Mouse (Mus musculus): ENCODE measurements at regions not wholly inside any gene's neighbourhood (a gene's known extent, or its start where the extent isn't known, plus 50 kb on each side); places are given as distances from the start of the nearest gene placed in this dataset.

DNA sequence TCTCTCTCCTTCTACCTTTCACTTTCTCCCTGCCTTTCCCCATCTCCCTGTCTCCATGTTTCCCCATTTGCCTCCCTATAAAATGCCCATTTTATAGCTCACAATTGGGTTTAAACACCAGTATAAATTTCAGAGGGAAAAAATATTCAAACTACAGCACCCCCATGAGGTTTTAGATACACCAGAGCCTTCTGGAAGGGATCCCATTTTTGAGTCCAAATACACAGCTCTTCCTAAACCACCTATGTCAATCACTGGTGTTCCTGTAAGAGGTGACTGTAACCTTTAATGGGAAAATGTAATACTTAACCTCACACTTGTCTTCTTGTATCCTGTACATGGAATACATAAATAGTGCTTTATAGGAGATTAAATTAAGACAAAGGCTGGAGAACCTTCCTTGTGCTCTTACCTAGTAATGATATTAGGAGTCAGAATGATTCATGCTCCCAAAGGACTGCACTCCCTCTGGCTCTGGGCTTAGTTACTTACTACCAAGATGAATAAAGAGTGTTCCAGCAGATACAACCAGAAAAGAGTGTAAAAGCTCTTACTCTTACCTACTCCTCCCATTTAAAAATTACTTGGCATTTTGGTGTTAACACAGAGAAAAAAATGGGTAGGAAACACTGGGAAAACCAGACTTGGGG lies 538.7 kb upstream of the Cdh11 start:
- Histone ChIP-seq H3K4me3 (ENCODE audit: insufficient read depth in 1 of 2, low read depth in 1 of 2, low read length in 2 of 2, poor library complexity in 1 of 2, severe bottlenecking in 1 of 2) (no peak overlapping the region), H3K9me3 (ENCODE audit: control insufficient read depth, insufficient read depth, low read depth, low read length) (no peaks in the 10 kb centered on the region), H3K27ac (ENCODE audit: insufficient read depth, low read depth, low read length, poor library complexity, severe bottlenecking) (no peak overlapping the region), H3K9ac (ENCODE audit: insufficient read depth, low read depth, low read length, poor library complexity, severe bottlenecking) (no peak overlapping the region), H3K4me1 (ENCODE audit: control insufficient read depth in 2 of 2, insufficient read depth in 2 of 2, low read length in 2 of 2, poor library complexity in 1 of 2) (no peaks in the 10 kb centered on the region), H3K36me3 (ENCODE audit: control insufficient read depth, insufficient read depth, low read length, poor library complexity, severe bottlenecking) (no peaks in the 10 kb centered on the region)
- in situ Hi-C loops (cut with MboI; ENCODE audit: low sequenced_read_pairs in 2 of 2, unreplicated experiment in 2 of 2) = no loop called here
- no peak for TF ChIP-seq ZNF384 (IDR thresholded peaks at IDR 0.05; ENCODE audit: low read depth, low read length)
- TF ChIP-seq ZC3H11A (IDR thresholded peaks at IDR 0.05; ENCODE audit: borderline replicate concordance, low read depth, low read length) = no peak
- TF ChIP-seq CHD2 (IDR thresholded peaks at IDR 0.05; ENCODE audit: low read depth, low read length) = no peak
- no peak for TF ChIP-seq MAFK (IDR thresholded peaks at IDR 0.05; ENCODE audit: insufficient read depth, low read depth, low read length)
- TF ChIP-seq HCFC1 (IDR thresholded peaks at IDR 0.05; ENCODE audit: borderline replicate concordance, insufficient read depth, low read length) = no peak
- DNase-seq (ENCODE audit: low read depth, low spot score) = no peak

GRCm38 (mm10) chr8:103331415-103331814 lies 546.0 kb upstream of the Cdh11 start:
- no peak overlapping the region for H3K4me3 ChIP-seq (ENCODE audit: insufficient read depth in 1 of 2, low read depth in 1 of 2, low read length in 2 of 2, poor library complexity in 1 of 2, severe bottlenecking in 1 of 2)
- TF ChIP-seq ZC3H11A (IDR thresholded peaks at IDR 0.05; ENCODE audit: borderline replicate concordance, low read depth, low read length) = no peak
- no peak for TF ChIP-seq MAFK (IDR thresholded peaks at IDR 0.05; ENCODE audit: insufficient read depth, low read depth, low read length)
- TF ChIP-seq HCFC1 (IDR thresholded peaks at IDR 0.05; ENCODE audit: borderline replicate concordance, insufficient read depth, low read length) = no peak
- TF ChIP-seq ZNF384 (IDR thresholded peaks at IDR 0.05; ENCODE audit: low read depth, low read length) = no peak
- in situ Hi-C loops (cut with MboI; ENCODE audit: low sequenced_read_pairs in 2 of 2, unreplicated experiment in 2 of 2) = no loop called here
- H3K27ac ChIP-seq (ENCODE audit: insufficient read depth, low read depth, low read length, poor library complexity, severe bottlenecking) = no peak overlapping the region
- H3K9me3 ChIP-seq (ENCODE audit: control insufficient read depth, insufficient read depth, low read depth, low read length) = no peaks in the 10 kb centered on the region
- H3K4me1 ChIP-seq (ENCODE audit: control insufficient read depth in 2 of 2, insufficient read depth in 2 of 2, low read length in 2 of 2, poor library complexity in 1 of 2) = no peaks in the 10 kb centered on the region
- no peak for DNase-seq (ENCODE audit: low read depth, low spot score)
- H3K9ac ChIP-seq (ENCODE audit: insufficient read depth, low read depth, low read length, poor library complexity, severe bottlenecking) = no peak overlapping the region
- H3K36me3 ChIP-seq (ENCODE audit: control insufficient read depth, insufficient read depth, low read length, poor library complexity, severe bottlenecking) = no peaks in the 10 kb centered on the region

GRCm38 (mm10) chr8:103337314-103337713 lies 551.9 kb upstream of the Cdh11 start:
- no peak for TF ChIP-seq MAFK (IDR thresholded peaks at IDR 0.05; ENCODE audit: insufficient read depth, low read depth, low read length)
- TF ChIP-seq CHD2 (IDR thresholded peaks at IDR 0.05; ENCODE audit: low read depth, low read length) = no peak
- no peak for TF ChIP-seq ZC3H11A (IDR thresholded peaks at IDR 0.05; ENCODE audit: borderline replicate concordance, low read depth, low read length)
- no peak for TF ChIP-seq HCFC1 (IDR thresholded peaks at IDR 0.05; ENCODE audit: borderline replicate concordance, insufficient read depth, low read length)
- no peak for TF ChIP-seq ZNF384 (IDR thresholded peaks at IDR 0.05; ENCODE audit: low read depth, low read length)

DNA sequence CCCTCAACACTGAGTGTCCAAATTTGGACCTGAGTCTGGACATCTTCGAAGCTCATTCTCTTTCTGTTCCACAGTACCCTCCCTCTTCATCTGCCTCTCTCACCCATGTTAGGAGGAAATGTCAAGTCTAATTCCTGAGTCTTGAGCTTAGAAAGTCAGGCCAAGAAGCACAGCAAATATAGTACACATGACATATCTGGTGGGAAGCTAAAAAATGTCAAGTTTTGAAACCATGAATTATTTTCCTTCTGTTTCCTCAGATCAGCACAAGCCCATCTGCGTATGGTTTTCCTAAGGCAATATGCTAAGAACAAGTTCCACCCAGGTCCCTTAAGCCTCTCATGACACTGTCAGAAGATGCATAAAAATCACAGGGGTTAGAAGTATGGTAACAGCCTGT lies 553.6 kb upstream of the Cdh11 start:
- TF ChIP-seq ZC3H11A (IDR thresholded peaks at IDR 0.05; ENCODE audit: borderline replicate concordance, low read depth, low read length) = no peak
- no peak for TF ChIP-seq HCFC1 (IDR thresholded peaks at IDR 0.05; ENCODE audit: borderline replicate concordance, insufficient read depth, low read length)
- TF ChIP-seq ZNF384 (IDR thresholded peaks at IDR 0.05; ENCODE audit: low read depth, low read length) = no peak
- TF ChIP-seq MAFK (IDR thresholded peaks at IDR 0.05; ENCODE audit: insufficient read depth, low read depth, low read length) = no peak
- no peak for TF ChIP-seq CHD2 (IDR thresholded peaks at IDR 0.05; ENCODE audit: low read depth, low read length)
- in situ Hi-C loops (cut with MboI; ENCODE audit: low sequenced_read_pairs in 2 of 2, unreplicated experiment in 2 of 2) = no loop called here
- DNase-seq (ENCODE audit: low read depth, low spot score) = no peak
- Histone ChIP-seq H3K36me3 (ENCODE audit: control insufficient read depth, insufficient read depth, low read length, poor library complexity, severe bottlenecking) (no peaks in the 10 kb centered on the region), H3K27ac (ENCODE audit: insufficient read depth, low read depth, low read length, poor library complexity, severe bottlenecking) (no peak overlapping the region), H3K9me3 (ENCODE audit: control insufficient read depth, insufficient read depth, low read depth, low read length) (no peaks in the 10 kb centered on the region), H3K9ac (ENCODE audit: insufficient read depth, low read depth, low read length, poor library complexity, severe bottlenecking) (no peak overlapping the region), H3K4me3 (ENCODE audit: insufficient read depth in 1 of 2, low read depth in 1 of 2, low read length in 2 of 2, poor library complexity in 1 of 2, severe bottlenecking in 1 of 2) (no peak overlapping the region), H3K4me1 (ENCODE audit: control insufficient read depth in 2 of 2, insufficient read depth in 2 of 2, low read length in 2 of 2, poor library complexity in 1 of 2) (no peaks in the 10 kb centered on the region)

More at GRCm38 (mm10) chr8:103337314-103337713, 551.9 kb upstream of the Cdh11 start:
- no peak overlapping the region for H3K27ac ChIP-seq (ENCODE audit: insufficient read depth, low read depth, low read length, poor library complexity, severe bottlenecking)
- no peaks in the 10 kb centered on the region for H3K36me3 ChIP-seq (ENCODE audit: control insufficient read depth, insufficient read depth, low read length, poor library complexity, severe bottlenecking)
- in situ Hi-C loops (cut with MboI; ENCODE audit: low sequenced_read_pairs in 2 of 2, unreplicated experiment in 2 of 2) = no loop called here
- DNase-seq (ENCODE audit: low read depth, low spot score) = no peak
- no peaks in the 10 kb centered on the region for H3K9me3 ChIP-seq (ENCODE audit: control insufficient read depth, insufficient read depth, low read depth, low read length)
- H3K4me3 ChIP-seq (ENCODE audit: insufficient read depth in 1 of 2, low read depth in 1 of 2, low read length in 2 of 2, poor library complexity in 1 of 2, severe bottlenecking in 1 of 2) = no peak overlapping the region
- no peak overlapping the region for H3K9ac ChIP-seq (ENCODE audit: insufficient read depth, low read depth, low read length, poor library complexity, severe bottlenecking)
- no peaks in the 10 kb centered on the region for H3K4me1 ChIP-seq (ENCODE audit: control insufficient read depth in 2 of 2, insufficient read depth in 2 of 2, low read length in 2 of 2, poor library complexity in 1 of 2)
